Mouse (Mus musculus) lung, postnatal 4 days (tissue): ENCODE data around the gene Tspan32.

Experiments
- DNase-seq, 2 experiments: peaks; one replicate each; pipeline ENCODE4 v3.0.0; 2021

Tspan32 gene

GRCm38 (mm10) chr7:143008370-143008926 is 3.6 kb downstream of the Tspan32 start:
- peak; percentile 76 to 87 for DNase-seq

DNA sequence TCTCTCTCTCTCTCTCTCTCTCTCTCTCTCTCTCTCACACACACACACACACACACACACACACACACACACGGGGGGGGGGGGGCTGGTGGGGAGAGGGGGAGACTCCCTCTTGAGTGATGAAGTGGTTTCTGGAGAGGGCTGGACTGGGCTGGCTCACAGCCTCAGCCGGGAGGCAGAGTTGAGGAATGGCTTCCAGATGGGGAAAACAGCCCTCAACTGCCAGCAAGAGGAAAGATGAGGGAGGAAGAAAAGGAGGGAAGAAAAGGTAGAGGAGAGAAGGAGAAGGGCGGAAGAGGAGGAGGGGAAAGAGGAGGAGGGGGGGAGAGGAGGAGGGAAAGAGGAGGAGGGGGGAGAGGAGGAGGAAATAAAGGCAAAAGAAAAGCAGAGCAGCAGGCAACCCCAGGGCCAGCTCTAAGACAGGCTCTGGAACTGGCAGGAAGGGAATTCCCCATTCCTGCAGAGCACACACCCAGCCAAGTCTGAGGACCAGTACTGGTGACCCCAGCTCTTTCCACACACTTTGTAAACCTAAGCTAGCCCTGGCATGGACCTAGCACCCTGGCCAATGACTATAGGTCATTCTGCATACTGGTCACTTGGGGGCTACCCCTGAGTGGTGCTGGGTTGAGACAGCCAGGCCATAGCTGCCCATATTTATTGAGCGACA is 4.3 kb downstream of the Tspan32 start:
- DNase-seq = peak; percentile 62 to 86

- no peak for DNase-seq
These were observed 5.2 kb downstream of the Tspan32 start for GRCm38 (mm10) chr7:143009996-143010395.

- DNase-seq = peak in 1 of 2 experiments; percentile 52
These were observed 6.4 kb downstream of the Tspan32 start for GRCm38 (mm10) chr7:143011226-143011625.

DNA sequence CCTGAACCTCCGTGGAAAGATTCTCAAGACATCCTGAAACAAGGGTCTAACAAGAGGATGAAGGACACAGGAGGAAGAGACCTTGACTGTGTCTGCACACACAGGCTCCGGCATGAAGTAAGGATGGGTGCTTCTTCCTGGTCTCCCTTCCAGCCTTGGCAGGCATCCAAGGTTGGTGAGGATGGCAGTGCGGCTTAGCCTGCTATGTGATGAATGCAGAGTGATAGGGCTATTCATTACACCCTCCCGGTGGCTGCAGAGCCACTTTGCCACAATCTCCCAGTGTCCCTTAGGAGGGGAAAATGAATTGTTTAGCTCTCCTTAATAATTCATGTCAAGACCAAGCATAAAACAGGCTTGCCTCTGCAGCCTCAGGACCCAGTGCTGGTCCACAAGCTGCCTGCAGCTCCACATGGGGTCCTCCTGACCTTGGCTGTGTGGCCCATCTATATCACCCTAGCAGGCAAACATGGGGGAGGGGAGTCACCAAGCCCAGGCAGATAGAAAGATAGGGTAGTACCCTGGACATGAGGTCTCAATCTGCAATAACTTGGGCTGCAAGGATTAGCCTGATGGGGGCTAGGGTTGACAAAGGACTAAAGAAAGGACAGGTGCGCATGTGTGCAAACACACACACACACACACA is 7.5 kb downstream of the Tspan32 start:
- peak in 1 of 2 experiments; percentile 58 for DNase-seq

DNA sequence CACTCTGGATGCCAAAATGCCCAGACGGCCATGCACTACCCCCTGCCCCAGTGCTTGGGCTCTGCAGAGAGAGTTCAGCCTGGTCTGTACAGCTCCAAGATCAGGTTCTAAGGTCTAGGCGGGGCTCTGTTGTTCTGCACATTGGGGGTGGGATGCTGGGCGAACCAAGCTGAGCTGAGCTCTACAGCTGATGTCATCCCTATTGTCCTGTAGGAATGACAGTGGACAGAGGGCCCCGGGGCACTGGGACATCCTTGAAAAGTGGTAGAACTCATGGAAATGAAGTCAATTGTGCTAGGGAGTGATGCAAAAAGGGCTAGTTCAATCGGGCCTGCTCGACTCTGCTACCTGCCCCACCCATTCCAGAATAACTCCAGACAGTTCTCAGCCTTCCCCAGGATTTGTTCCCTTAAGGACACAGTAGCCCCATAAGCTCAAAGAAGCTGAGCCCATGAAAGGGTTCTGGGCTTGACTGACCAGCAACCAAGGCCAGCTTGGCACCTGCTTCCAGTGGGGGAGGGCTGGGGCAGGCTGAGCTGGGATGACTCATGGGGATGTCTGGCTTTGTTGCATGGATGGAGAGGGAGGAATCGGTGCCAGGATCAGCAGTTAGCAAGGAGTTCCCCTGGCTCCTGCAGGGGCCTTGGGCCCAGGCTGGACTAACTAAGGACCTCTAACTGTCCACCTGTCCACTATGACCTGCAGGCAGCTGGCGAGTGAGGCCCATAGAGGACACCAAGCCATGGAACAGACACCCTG is 8.8 kb downstream of the Tspan32 start:
- DNase-seq = peak; percentile 58 to 76

- DNase-seq = no peak
These were observed 10.2 kb downstream of the Tspan32 start for GRCm38 (mm10) chr7:143014862-143015659.

- peak; percentile 82 to 85 for DNase-seq
These were observed 11.0 kb downstream of the Tspan32 start for GRCm38 (mm10) chr7:143015755-143016423.

DNA sequence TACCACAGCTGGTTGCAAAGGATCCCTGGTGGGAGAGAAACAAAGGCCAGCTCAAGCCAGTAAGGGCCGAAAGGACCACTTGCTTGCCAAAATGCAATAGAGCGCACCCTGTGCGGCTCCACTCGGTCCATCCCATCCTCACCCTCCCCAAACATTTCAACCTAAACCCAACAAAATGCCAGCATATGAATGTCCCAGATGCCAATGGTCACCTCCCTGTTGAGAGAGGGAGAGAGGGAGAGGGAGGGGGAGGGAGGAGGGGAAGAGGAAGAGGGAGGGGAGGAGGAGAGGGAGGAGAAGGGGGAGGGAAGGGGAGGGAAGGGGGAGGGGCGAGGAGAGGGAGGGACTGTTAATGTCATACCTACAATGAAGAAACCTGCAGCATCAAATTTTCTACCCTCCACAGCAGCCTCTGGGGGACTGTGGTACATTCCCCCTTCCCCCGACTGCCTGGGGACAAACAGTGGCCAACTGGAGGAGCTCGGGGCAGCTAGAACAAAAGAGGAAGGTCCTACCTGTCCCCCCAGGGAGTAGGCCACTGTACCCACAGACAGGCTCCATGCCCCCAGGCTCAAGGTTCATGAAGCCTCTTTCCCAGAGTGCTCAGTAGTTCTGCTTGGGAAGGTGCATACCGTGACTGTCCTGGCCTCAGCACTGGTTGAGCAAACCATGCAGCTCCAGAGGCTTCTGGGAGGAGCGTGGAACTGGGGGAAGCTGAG is 11.7 kb downstream of the Tspan32 start:
- DNase-seq = no peak

GRCm38 (mm10) chr7:143017181-143017580 is 12.3 kb downstream of the Tspan32 start:
- no peak for DNase-seq

DNA sequence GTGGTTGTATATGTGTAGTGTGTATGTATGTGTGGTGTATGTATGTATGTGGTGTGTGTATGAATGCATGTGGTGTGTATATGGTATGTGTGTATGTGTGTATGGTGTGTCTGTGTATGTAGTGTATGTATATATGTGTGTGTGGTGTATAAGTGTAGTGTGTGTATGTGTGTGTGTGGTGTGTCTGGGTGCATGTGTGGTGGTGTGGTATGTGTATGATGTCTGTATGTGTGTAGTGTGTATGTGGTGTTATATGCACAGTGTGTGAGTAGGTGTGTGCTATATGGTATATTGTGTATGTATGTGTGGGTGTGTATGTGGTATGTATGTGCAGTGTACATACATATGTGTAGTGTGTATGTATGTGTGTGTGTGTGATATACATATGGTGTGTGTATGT is 15.2 kb downstream of the Tspan32 start:
- DNase-seq = no peak

GRCm38 (mm10) chr7:143020764-143021163 is 15.9 kb downstream of the Tspan32 start:
- no peak for DNase-seq

- DNase-seq = no peak
These were observed 16.7 kb downstream of the Tspan32 start for GRCm38 (mm10) chr7:143021356-143022164.

- no peak for DNase-seq
These were observed 18.7 kb downstream of the Tspan32 start for GRCm38 (mm10) chr7:143023499-143023898.

DNA sequence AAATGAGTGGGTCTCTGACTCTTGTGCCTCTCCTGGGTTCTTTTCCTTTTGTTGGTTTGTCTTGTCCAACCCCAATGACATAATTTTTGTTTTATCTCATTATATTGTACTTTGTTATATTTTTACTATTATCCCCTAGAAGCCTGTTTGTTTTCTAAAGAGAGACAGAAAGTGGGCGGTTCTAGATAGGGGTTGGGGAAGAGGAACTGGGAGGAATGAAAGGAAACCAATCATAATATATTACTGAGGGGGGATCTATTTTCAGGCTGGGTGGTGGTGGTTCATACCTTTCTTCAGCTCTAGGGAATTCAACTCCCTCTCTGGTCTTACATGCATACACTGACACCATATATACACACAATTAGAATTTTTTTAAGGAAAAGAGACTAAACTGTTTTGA is 19.4 kb downstream of the Tspan32 start:
- DNase-seq = no peak

GRCm38 (mm10) chr7:143025496-143025895 is 20.6 kb downstream of the Tspan32 start:
- DNase-seq = no peak

DNA sequence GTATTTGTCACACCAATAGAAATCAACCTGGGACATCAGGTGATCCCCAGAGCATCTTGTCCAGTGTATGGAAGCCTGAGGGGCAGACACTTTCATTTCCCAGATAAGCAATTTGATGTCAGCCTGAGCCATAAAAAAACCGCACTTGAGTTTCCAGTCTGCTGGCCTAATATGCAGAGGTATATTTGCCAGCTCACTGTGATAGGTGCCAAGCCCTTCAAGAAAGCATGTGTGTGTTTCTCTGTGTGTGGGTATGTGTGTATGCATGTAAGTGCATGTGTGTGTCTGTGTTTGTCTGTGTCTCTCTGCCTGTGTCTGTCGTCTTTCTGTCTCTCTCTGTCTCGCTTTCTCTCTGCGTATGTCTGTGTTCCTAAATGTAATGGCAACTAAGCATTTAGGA is 22.4 kb downstream of the Tspan32 start:
- DNase-seq = no peak

DNA sequence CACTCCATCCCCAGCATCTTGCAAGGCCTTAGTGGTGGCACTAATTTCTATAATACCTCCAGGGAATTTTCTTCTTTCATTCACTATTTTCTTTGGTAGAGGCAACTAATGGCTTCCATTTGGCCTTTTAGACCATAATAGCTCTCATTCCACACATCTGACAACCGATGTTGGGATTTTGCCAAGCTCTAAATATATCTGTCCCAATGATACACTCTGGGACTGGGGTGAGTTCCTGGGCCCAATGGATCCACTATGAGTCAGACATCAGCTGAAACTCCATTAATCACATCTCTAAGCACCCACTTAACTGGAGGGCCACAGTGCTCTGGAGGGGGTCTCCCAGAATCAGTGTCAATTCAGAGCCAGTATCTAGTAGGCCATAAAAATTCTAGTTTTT is 27.0 kb downstream of the Tspan32 start:
- no peak for DNase-seq

- DNase-seq = no peak
These were observed 28.7 kb downstream of the Tspan32 start for GRCm38 (mm10) chr7:143033581-143033980.

GRCm38 (mm10) chr7:143034112-143034511 is 29.3 kb downstream of the Tspan32 start:
- no peak for DNase-seq
